Mouse (Mus musculus): ENCODE data around the gene Gmppa.

GRCm38 (mm10) chr1:75422823-75423471 lies 12.8 kb upstream of the Gmppa start:
- TF ChIP-seq CTCF (IDR thresholded peaks at IDR 0.05; ENCODE audit: insufficient read depth, low read depth, low read length) = no peak
- no peak for TF ChIP-seq POLR2A (IDR thresholded peaks at IDR 0.05; ENCODE audit: insufficient read depth, low read depth, low read length)
